Mouse (Mus musculus): ENCODE results near the gene Actn1. TPM values are rescaled to one million over a fixed set of nuclear protein-coding genes. Genes with fewer than 3 reads are reported as not detected.

The Actn1 gene
- total RNA-seq, 2 experiments from 2014 or later = 125 to 145 TPM

DNA sequence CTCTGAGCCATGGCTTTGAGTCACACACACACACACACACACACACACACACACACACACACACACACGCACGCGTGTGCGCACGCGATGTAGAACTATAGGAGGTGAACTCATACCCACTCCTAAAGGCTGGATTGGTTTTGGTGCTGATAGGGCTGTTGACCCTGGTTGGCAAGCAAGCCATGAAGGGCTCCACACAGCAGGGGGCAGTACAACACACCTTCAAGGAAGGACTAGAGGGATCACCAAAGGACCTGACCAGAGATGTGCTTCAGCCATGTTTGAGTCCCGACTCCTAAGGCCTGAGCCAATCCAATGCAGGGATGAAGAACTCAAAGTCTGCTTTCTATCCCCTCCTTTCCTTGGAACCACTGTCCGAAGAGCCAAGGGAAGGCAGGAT is 130.6 kb downstream of the Actn1 start:
- DNase-seq (ENCODE audit: low spot score in 2 of 2) = no peak
- intact Hi-C loops (cut with DNase I) = no loop called here

DNA sequence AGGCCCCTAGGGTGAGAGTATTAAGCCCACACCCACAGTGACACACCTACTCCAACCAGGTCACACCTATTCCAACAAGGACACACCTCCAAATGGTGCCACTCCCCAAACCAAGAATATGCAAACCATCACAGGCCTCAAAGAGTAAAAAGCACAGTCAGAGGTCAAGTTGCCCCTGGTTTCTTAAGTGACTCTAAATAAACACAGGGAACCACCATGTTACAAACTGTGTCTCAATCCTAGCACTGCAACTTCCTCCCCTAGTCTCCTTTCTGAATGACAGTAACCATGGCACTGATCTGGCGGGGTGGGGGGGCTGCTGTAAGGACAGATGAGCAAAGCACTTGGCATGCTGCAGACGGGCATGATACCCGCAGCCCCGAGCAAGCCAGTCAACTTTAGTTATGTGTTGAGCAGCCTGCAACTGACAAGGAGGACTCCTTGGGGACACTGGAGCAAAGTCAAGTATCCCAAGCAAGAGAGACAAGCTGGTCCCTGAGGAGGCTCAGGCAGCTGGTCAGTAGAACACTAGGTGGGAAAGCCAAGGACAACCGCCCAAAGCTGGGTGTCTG is 132.9 kb downstream of the Actn1 start:
- intact Hi-C loops (cut with DNase I) = no loop called here
- no peak for DNase-seq (ENCODE audit: low spot score in 2 of 2)

GRCm38 (mm10) chr12:80125316-80125715 is 134.9 kb downstream of the Actn1 start:
- DNase-seq (ENCODE audit: low spot score in 2 of 2) = no peak

GRCm38 (mm10) chr12:80124756-80125155 is 135.4 kb downstream of the Actn1 start:
- DNase-seq (ENCODE audit: low spot score in 2 of 2) = no peak
- intact Hi-C loops (cut with DNase I) = no loop called here

More at GRCm38 (mm10) chr12:80125316-80125715, 134.9 kb downstream of the Actn1 start:
- intact Hi-C loops (cut with DNase I) = no loop called here

- no peak for DNase-seq (ENCODE audit: low spot score in 2 of 2)
- intact Hi-C loops (cut with DNase I) = no loop called here
Observed at GRCm38 (mm10) chr12:80124211-80124610, 136.0 kb downstream of the Actn1 start.

DNA sequence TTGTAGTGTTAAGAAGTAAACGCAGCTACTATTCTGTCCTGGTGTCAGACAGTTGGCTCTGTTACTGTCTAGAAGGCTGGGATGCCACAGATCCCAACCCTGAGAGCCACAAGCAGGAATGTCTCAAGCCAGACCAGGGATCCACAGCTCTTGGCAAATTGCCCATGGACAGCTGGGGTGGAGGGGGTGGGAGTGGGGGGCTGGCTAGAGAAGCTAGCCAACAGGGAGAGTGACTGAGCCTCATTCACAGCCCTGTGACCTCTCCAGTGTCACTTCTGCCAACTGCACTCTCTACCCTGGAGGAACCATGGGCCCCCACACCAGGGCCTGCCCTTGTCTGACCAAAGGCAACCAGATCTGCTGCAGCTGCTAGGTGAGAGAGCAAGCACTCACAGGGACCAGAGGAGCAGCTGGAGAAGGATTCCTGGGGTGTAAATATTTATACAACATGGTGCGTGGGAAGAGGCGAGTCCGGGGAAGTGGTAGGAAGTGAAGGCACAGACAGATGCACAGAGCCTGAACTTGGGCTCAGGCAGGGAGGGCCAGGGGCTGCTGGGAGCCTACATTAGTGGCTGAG is 136.9 kb downstream of the Actn1 start:
- DNase-seq (ENCODE audit: low spot score in 2 of 2) = no peak
- intact Hi-C loops (cut with DNase I) = no loop called here

- no peak for DNase-seq (ENCODE audit: low spot score in 2 of 2)
- intact Hi-C loops (cut with DNase I) = no loop called here
Observed at GRCm38 (mm10) chr12:80121438-80121837, 138.7 kb downstream of the Actn1 start.

DNA sequence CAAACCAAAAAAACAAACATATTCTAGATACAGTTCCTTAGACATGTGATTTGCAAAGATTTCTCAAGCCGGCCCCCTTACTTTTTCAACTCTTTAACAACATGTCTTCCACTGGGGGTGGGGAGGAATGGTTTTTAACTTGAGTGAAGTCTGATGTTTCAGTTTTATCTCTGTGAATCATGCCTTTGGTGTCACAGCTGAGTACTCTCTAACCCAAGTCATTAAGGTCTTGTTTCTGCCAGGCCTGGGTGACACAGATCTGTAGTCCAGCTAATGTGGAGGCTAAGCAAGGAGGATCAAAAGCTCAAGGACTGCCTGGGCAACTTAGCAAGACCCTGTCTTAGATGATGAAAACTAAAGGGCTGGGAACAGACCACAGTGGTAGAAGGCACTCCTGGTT is 141.6 kb downstream of the Actn1 start:
- intact Hi-C loops (cut with DNase I) = no loop called here
- no peak for DNase-seq (ENCODE audit: low spot score in 2 of 2)

Other genes with a start within 250 kb of the Actn1 start
- 10 to 100 TPM; 36.3 to 39.5 TPM for gene Zfp36l1, start 147.4 kb downstream of the Actn1 start, total RNA-seq (2021)
- 10 to 100 TPM; 78.0 to 78.9 TPM for gene Dcaf5, start 176.2 kb upstream of the Actn1 start, total RNA-seq (2021)
- gene Exd2, start 202.7 kb upstream of the Actn1 start, total RNA-seq (2021) = 100 to 1,000 TPM in 1 of 2 experiments, 10 to 100 TPM in 1; 97.7 to 134 TPM